Mouse (Mus musculus) NIH3T3 (cell line): ENCODE data around the gene Spata21.
A peak's percentile ranks its signal among the peaks of the same experiment; 100 is the strongest.

ENCODE experiments used
- DNase-seq: peaks from one replicate; pipeline ENCODE4 v3.0.0-alpha.2; 2012; ENCODE audit warnings: low read depth

Spata21 gene

DNA sequence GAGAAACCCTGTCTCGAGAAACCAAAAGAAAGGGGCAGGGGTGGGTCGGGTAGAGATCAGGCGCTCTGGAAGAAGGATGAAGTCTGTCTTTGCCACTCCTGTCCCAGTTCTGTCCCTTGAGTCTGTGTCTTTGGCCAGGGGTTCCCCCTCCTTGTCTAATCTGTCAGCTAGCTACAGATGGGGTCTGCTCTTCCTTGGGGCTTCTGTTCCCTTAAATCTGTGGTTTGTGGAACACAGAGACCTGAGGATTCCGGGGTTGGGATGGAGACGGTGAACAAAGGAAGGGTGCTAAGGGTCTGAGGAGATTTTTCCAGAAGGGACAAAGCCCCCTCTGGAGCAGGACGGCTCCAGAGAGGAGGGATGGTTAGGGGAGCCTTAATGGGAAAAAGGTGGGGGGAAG, at the start of gene Spata21:
Gene Spata21 (plus strand): TSS at position 301 of the 400 bp plus-strand sequence.
- DNase-seq = no peak

DNA sequence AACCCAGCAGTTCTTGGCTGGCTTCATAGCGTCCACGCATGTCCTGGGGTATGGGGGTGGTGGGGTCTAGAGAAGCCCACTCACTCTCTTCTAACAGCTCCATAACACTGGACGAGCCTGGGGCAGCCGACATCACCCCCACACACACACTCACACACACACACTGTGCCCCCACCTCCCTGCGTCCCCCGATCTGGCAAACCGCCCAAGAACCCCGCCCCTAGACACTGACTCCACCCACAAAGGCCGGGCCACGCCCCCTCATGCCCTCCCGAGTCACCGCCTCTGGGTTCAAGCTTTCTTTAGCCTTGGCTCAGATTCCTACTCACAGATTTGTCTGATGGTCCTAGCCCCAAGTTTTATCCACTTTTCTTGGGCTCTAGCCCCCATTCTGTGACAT, 47.0 kb upstream of the Spata21 start:
- no peak for DNase-seq

DNA sequence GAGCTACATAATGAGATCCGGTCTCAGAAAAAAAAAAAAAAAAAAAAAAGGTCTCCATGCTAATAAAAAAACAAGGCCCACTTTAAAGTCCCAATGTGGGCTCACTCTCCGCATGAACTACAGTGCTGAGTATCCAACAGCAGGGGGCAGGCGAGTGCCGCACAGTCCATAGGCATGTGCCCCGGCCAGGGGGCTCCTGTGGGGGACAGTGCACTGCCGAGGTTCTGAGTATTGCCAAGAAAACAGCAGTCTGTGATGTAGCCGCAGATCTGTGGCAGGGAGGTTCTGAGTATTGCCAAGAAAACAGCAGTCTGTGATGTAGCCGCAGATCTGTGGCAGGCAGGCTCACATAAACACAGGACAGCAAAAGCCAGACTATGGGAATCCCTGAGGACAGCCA, 43.3 kb upstream of the Spata21 start:
- DNase-seq = peak; percentile 70

DNA sequence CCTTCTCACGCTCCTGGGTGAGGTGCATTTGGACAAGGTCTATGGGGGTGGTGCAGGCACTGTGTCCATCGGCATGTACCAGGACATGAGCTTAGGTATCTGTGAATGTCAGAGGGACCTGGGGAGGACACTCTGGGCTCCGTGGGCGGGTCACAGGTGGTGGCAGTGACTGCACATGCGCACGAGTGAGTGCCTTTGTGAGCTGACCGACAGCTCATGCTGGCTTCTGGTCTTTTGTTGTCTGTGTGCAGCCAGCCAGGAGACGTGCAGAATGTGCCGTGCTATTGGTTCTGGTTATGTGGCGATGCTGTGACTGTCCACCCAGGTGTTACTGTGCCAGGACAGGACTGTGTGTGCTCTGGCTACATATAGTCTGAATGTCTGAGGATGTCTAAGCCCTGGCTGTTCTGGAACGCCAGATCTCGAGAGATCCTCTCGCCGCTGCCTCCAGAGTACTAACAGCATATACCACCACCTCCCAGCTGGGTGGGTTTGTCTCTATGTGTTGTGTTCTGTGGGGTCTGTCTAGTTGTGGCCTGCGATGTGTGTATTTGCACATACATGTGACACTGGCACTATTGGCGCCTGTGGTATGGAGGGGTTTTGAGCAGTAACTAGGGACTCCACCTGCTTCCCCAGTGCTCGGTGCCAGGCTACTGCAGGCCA, 39.2 kb upstream of the Spata21 start:
- no peak for DNase-seq

DNA sequence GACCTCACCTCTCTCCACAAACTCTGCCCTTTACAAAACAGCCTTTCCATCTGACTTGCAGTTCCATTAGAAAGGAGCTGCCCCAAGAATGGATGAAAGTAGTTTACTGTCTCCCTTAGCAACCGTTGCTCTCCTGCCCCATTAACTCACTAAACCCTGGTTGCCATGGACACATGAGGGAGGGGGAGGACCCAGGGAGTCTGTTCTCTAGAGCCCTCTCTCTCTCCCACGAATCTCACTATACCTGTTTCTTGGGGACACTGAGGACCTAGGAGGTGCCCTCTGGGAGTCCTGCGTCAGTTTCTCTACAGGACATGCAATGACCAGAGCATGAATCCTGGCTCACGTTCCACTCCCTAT, 38.7 kb upstream of the Spata21 start:
- no peak for DNase-seq

DNA sequence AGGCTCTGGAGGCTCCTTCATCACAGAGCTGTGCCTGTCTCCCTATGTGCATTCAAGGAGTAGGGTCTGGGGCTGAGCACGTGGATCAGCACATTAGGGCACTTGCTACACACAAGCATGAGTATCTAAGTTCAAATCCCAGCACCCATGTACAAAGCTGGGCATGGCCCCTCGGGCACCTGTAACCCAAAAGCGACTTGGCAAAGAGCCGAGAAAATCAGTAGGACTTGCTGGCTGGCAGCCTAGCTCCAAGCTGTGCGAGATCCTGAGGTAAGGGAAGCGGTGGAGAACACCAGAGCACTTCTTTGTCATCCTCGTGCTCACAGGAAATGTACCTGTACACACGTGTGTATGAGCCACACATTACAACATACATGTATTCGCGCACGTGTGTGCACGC, 35.7 kb upstream of the Spata21 start:
- DNase-seq = no peak

DNA sequence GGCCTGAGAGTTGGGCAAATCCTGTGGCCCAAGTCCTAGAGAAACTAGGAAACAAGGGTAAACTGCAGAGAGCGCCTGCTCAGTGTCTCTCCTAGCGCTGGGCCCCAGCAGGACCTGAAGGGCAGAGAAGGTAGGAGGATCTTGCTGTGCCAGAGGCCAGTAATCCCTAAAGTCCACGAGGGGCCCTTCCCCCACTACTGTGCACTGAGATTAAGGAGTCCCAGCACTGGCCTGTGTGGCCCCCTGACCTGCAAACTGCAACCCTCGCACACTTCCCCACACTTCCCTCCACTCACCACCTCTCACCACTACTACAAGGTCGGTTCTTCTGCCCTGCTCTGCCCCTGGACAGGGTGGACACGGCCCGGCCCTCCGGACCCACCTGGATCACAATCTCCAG, 35.0 kb upstream of the Spata21 start:
- no peak for DNase-seq

DNA sequence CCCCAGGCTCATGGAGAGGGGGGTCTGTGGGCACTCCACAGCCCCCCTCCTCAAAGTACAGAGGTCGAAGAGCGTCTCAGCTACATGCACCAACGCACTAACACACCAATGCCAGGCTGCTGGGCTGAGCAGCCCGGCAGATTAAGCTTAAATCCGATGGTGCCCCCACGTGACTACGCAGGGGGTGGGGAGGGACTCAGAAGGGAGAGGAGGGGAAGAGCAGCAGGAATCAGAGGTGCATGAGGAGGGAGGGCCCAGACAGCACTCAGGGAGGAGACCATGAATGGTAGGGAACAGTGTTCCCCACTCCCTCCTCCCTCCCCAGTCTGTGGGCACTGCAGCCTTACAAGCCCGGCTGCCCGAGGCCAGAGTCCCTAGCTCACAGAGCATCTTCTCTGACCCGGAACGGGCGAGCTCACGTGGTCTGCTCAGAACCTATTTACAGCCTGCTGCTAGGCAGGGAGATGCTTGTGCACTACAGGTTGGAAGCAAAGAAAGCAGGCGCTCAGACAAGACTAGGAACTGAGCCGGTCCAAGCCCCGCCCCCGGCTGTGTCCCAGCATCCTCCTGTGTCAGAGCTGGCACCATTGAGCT, 34.5 kb upstream of the Spata21 start:
- DNase-seq = no peak

DNA sequence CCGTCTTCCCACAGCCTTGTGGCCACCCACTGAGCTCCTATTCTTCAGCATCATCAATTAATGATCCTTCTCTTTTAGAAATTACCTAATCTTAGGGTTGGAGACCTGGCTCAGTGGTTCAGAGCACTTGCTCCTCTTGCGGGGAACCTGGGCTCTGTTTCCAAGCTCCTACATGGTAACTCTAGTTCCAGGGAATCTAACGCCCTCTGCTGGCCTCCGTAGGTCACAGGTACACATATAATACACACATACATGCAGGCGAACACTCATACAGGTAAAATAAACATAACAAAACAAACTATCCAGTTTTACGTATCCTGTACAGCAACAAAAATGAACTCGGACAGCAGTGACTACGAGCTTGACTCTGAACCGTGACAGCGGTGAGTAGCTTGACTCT, 31.2 kb upstream of the Spata21 start:
- DNase-seq = no peak

DNA sequence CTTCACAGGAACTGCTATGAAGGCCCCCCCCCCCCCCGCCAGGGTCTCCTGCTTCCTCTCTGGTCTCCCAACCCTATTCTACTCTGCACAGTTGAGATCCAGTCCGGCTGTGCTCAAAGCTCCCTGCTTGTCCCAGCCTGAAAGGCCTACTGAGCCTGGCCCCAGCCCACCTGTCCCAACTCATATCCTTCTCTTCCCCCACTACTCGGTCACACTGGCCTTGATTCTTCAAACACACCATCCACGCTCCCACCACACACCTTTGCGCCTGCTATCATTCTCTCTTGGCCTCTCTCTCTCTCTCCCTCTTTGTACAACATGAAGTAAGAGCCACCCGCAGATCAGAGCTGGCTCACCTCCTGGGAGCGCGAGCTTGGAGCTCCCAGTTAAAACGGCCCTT, 29.3 kb upstream of the Spata21 start:
- DNase-seq = no peak

DNA sequence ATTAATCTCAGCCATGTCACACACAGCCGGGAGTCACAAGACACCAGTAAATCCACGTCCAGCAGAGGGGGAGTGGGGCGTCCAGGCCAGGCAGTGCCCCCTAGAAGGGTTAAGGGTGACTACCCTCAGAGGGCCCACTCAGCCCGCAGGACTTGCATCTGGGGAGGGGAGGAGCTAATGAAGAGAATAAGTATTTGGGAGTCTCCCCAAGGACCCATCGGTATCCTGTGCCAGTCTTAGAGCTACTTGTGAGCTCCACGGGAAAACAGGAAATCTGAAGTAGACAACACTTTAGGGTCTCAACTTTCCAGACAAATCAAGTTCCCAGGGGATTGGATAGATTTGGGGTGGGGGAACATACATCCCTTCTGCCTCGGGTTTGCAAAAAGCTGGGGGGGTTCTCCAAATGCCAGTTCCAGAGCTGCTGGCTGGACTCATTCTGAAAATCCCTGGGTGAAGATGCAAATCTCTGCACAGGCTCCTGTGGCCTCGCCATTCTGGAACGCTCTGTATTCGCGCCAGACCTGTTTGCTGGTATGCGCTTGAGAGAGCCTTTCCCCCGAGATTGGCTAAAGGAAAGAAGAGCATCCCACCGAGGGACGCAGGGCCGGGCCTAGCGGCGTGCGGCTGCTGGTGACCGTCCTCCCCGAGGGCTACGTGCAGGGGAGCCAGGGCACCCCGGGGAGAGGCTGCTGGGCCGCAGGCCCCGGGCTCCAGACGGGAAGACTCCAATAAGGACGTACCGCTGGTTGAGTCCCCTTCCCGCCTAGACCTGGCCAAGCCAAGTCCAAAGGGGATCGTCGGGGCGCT, 28.3 kb upstream of the Spata21 start:
- peak; percentile 49 for DNase-seq

DNA sequence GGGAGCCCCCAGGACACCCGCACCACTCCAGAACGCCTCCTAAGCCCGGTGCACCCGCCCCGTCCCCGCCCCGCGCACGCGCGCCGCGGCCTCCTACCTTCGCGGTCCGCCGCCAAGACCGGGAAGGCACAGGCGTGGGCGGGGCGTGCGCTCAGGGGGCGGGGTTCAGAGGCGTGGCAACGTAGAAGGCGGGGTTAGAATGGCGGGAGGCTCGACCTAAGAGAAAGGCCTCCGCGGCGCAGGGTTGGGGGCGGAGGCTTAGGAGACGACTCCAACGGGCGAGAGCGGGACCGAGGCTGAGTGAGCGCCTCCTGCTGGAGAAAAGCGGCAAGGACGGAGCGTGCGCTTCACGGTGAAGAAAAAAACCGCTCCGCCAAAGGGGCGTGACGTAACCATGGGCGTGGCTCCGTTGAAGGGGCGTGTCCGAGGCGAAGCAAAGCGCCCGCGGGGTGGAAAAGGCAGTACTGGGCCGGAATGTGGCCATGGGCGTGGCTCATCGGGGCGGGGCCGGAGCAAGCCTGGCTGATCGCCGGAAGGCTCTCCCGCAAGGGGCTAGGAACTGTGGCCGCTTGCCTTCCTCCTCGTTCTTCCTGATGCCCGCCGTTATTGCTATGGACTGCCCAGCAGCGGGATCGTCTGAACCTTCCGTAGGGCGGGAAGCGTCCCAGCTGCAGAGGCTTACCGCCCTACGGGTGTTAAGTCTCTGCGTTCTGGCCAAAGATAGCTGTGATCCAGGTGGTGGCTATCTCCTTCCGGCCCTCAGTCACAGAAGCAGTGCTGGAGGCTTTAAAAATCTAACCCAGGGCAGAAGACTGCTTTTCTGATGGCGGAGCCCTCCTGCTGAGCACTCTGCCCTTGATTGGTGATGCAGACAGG, 27.5 kb upstream of the Spata21 start, which contains the start of gene Crocc:
Gene Crocc (minus strand): TSS at position 125 of the 876 bp plus-strand sequence.
- peak; percentile 99 for DNase-seq

DNA sequence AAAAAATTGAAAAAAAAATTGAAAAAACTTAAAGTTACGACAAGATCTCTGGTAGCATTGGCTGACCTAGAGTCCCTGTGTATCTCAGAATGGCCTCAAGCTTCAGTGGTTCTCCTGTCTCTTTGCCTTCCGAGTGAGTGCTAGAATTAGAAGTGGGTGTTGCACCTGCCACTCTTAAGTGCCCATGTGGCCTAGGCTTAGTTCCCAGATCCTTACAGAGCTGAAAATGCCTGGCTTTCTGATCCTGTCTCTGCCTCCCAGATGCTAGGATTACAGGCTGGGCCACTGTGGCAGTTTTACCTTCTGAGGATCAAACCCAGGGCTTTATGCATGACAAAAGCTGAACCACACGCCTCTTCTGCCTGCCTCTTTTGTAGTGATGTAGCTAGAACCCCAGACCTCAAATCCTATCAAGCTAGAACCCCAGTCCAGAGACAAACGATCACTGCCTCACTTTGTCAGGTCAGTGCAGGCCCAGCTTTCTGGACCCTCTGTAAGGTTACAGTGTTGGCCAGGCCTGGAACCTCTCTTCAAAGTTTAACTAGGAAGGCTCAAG, 24.0 kb upstream of the Spata21 start:
- no peak for DNase-seq

DNA sequence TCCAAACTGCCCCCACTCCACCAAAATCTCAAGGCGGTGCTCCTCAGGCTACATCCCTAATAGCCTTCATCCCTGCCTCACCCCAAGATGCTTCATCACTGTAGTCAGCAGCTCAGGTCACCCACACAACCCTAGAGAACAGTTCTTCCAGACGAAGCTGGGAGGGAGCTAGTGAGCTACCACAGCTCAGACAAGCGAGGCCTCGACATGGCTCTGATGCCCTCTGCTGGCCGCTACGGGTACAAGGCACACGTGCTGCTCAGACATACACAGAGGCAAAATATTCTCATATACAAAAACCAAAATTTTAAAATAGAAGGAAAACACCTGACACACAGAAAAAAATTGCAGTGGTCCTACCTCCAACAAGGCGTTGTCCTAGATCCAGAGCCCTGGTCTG, 23.0 kb upstream of the Spata21 start:
- DNase-seq = peak; percentile 91

DNA sequence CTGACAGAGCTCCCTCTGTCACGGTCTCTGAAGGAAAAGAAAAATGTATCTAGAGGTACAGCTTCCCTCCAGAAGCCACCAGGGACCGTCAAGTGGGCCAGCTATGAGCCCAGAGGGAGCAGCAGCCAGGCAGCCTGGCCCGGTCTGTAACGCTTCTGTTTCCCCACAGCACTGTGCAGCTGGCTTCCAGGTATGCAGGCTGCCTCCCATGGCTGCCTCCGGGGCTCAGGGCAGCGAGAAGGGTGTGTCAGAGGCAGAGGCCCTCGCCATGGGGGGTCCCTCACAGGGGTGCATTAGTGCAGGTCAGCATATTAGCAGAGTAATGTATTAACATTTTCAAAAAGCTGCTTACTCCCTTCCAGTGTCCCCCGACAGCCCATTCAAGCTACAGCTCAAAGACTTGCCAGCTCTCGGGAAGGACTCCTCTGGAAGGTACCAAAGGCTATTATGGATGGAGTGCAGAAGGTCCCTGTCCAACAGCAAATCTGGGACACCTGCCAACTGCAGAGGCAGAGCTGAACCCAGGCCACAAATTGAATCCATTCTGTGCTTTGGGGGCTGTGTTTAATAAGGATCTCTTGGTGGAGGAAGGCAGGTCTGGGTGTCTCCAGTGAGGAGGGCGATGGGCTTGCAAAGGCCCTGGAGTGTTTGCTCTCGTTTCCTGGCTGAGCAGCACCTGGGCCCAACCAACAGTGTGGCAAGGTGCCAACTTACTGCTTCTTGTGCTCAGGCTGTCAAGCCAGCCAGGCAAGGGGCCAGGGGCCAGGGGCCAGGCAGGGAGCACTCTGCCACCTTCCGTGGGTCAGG, 21.2 kb upstream of the Spata21 start:
- no peak for DNase-seq

DNA sequence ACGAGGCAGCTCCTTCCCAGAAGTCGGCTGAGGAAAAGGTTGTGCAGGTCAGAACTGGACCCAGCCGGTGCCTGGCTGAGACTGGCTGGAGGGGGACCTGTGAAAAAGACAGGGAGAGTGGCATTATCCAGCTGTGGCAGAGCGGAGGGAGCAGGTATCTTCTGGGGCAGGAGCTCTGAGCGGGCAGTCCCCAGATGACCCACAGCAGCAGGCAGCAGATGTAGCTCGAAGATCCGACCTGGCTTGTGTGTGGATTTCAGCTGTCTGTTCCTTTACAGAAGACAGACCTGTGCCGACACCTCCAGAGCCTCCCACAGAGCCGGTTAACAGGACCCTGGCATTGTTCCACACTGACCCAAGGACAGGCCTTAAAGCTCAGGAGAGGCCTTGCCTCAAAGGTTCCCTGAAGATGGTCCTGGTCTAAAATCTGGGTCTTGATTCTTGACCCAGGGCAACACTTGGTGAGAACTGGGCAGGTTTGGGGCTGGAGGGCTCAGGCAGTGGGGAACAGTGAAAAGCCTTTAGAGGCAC, 20.6 kb upstream of the Spata21 start:
- no peak for DNase-seq

DNA sequence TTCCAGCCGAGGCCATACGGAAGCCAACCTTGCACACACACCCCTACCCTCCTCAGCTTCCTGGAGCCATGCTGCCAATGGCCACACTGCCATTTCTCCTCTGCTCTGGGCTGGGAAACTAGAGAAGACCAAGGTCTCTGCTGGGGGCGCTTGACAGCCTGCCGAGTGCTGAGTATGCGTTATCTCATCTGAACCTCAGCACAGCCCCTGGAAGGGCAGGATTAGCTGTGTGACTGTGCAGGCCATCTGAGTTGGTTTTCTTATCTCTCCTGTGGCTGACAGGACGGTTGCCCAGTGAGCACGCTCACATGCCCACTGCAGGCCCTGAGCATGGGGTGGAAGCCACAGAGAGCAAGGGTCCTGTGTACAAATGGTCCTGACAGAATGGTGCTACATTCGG, 19.5 kb upstream of the Spata21 start:
- no peak for DNase-seq

DNA sequence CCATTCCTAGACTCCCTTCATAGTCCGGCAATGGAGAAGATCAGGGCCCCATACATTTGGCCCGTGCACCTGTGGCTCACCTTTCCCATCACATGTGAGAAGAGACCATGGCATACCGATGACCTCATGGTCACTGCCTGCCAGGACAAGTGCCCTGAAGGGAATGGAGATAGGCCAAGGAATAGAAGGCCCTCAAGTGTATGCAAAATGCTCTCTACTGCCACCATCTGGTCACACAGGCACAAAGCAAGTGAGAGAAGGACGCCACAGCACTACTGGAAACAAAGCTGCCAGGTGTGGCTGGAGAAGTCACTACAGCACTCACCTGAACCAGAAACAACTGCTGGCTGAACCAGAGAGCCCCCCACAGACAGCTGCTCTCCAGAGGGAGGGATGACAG, 18.4 kb upstream of the Spata21 start:
- peak; percentile 76 for DNase-seq

DNA sequence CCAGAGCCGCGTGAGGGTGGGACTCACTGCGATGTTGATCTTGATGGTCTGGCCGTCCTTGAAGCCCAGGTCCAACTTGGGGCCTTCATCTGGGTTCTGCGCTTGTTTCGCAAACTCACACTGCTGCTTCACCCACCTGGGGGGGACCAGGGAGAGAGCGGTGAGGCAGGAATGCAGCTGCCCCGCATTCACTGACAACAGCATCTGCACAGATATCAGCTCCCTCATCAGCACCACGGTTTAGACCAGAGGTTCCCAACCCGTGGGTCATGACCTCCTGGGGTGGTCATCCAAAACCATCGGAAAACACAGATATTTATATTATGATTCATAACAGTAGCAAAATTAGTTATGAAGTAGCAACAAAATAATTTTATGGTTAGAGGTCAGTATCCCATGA, 15.6 kb upstream of the Spata21 start:
- no peak for DNase-seq

DNA sequence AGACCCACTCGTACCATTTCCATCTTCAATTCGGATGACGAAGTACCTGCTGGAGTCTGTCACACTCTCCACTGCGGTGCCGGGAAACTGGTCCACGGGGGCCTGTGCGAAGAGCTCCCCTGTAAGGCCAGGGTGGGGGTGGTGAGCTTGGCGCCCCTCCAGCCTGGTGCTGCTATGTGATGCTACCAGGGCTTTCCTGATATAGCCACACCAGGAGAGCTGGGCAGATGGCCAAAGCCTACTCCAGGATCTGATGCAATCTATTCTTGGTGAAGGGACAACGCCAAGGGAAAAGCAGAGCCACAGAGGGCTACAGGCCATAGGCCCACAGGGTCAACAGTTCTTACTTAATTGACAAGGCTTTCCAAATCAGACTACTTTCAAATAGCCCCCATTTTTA, 14.5 kb upstream of the Spata21 start:
- peak; percentile 59 for DNase-seq

DNA sequence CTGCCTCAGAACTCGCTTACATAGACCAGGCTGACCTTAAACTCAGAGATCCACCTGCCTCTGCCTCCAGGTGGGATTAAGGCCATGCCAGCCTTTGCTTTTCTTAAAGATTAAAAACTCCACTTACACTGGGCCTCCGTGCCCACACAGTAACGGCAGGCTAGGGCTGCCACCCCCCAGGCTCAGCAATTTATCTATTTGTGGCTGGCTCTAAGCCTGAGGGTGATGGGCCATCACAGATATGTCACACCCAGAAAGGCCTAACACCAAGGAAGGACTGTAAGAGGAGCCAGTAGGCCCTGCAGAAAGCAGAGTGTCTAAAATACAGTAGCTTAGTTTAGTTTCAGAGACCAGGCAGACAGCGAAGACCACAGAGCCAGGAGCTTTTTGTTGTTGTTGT, 14.0 kb upstream of the Spata21 start:
- no peak for DNase-seq
